Mouse (Mus musculus): ENCODE results near the gene Chchd6. TPM values are rescaled to one million over a fixed set of nuclear protein-coding genes. Genes with fewer than 3 reads are reported as not detected.
A peak's percentile ranks its signal among the peaks of the same experiment; 100 is the strongest.

Gene Chchd6
- polyA plus RNA-seq, 1 experiment from 2014 or later, result 145 TPM

- Histone ChIP-seq H3K4me3 (no peak overlapping the region), H3K27me3 (no peaks in the 10 kb centered on the region), H3K4me2 (replicated peaks) (no peak overlapping the region), H3K27ac (replicated peaks) (no peak overlapping the region), H3K9ac (replicated peaks) (no peak overlapping the region), H3K9me3 (no peaks in the 10 kb centered on the region), H3K36me3 (no peaks in the 10 kb centered on the region), H3K4me1 (no peaks in the 10 kb centered on the region)
- WGBS, result 88% methylated on average over 4 of the region's 4 CpGs
- ATAC-seq (replicated peaks), result no peak
Observed at GRCm38 (mm10) chr6:89492368-89492767, 103.1 kb downstream of the Chchd6 start.

GRCm38 (mm10) chr6:89490369-89490768 is 105.1 kb downstream of the Chchd6 start:
- 0 out of 2 replicates have a peak, but pooled peaks cover 2% of the 10 kb centered on the region for H3K4me1 ChIP-seq
- no peak overlapping the region for H3K4me2 ChIP-seq (replicated peaks)
- no peak overlapping the region for H3K27ac ChIP-seq (replicated peaks)
- no peak for ATAC-seq (replicated peaks)
- no peaks in the 10 kb centered on the region for H3K9me3 ChIP-seq
- H3K9ac ChIP-seq (replicated peaks), result no peak overlapping the region
- H3K4me3 ChIP-seq, result no peak overlapping the region
- H3K36me3 ChIP-seq, result no peaks in the 10 kb centered on the region
- no peaks in the 10 kb centered on the region for H3K27me3 ChIP-seq
- WGBS, result 94% methylated on average over 3 of the region's 3 CpGs

- Histone ChIP-seq H3K4me3 (no peak overlapping the region), H3K9me3 (no peaks in the 10 kb centered on the region), H3K27ac (replicated peaks) (no peak overlapping the region), H3K4me1 (0 out of 2 replicates have a peak, but pooled peaks cover 2% of the 10 kb centered on the region), H3K27me3 (no peaks in the 10 kb centered on the region), H3K9ac (replicated peaks) (no peak overlapping the region), H3K36me3 (no peaks in the 10 kb centered on the region), H3K4me2 (replicated peaks) (no peak overlapping the region)
- 98% methylated on average over 1 of the region's 1 CpGs for WGBS
- no peak for ATAC-seq (replicated peaks)
Observed at GRCm38 (mm10) chr6:89489533-89489932, 105.9 kb downstream of the Chchd6 start.

GRCm38 (mm10) chr6:89486055-89486454 is 109.4 kb downstream of the Chchd6 start:
- H3K27ac ChIP-seq (replicated peaks), result peak overlapping the region; percentile 10; the same call in 1 of the 2 replicates
- no peak for ATAC-seq (replicated peaks)

GRCm38 (mm10) chr6:89481192-89481591 is 114.3 kb downstream of the Chchd6 start:
- Histone ChIP-seq H3K4me2 (replicated peaks) (no peak overlapping the region), H3K36me3 (no peaks in the 10 kb centered on the region), H3K9me3 (no peaks in the 10 kb centered on the region), H3K27me3 (no peaks in the 10 kb centered on the region), H3K4me3 (no peak overlapping the region), H3K4me1 (0 out of 2 replicates have a peak, but pooled peaks cover 2% of the 10 kb centered on the region), H3K9ac (replicated peaks) (no peak overlapping the region), H3K27ac (replicated peaks) (no peak overlapping the region)
- WGBS, result 90% methylated on average over 4 of the region's 4 CpGs
- ATAC-seq (replicated peaks), result no peak

More at GRCm38 (mm10) chr6:89486055-89486454, 109.4 kb downstream of the Chchd6 start:
- H3K27me3 ChIP-seq, result no peaks in the 10 kb centered on the region
- H3K4me1 ChIP-seq, result 0 out of 2 replicates have a peak, but pooled peaks cover 2% of the 10 kb centered on the region
- no peak overlapping the region for H3K9ac ChIP-seq (replicated peaks)
- no peak overlapping the region for H3K4me3 ChIP-seq
- H3K9me3 ChIP-seq, result no peaks in the 10 kb centered on the region
- H3K36me3 ChIP-seq, result no peaks in the 10 kb centered on the region
- no peak overlapping the region for H3K4me2 ChIP-seq (replicated peaks)
- 47% methylated on average over 4 of the region's 4 CpGs for WGBS

- no peak overlapping the region for H3K27ac ChIP-seq (replicated peaks)
- H3K36me3 ChIP-seq, result no peaks in the 10 kb centered on the region
- ATAC-seq (replicated peaks), result no peak
- no peaks in the 10 kb centered on the region for H3K27me3 ChIP-seq
- H3K9me3 ChIP-seq, result no peaks in the 10 kb centered on the region
- no peak overlapping the region for H3K9ac ChIP-seq (replicated peaks)
- H3K4me2 ChIP-seq (replicated peaks), result no peak overlapping the region
- H3K4me3 ChIP-seq, result no peak overlapping the region
- H3K4me1 ChIP-seq, result peaks cover 15% of the 10 kb centered on the region
Observed at GRCm38 (mm10) chr6:89467908-89468307, 127.5 kb downstream of the Chchd6 start.

- WGBS, result 68% methylated on average over 9 of the region's 9 CpGs
Observed at GRCm38 (mm10) chr6:89467290-89467689, 128.2 kb downstream of the Chchd6 start.

GRCm38 (mm10) chr6:89466875-89467274 is 128.6 kb downstream of the Chchd6 start:
- 43% methylated on average over 3 of the region's 3 CpGs for WGBS
- Histone ChIP-seq H3K9ac (replicated peaks) (no peak overlapping the region), H3K27ac (replicated peaks) (no peak overlapping the region), H3K4me3 (no peak overlapping the region), H3K9me3 (no peaks in the 10 kb centered on the region), H3K4me1 (peaks cover 15% of the 10 kb centered on the region), H3K36me3 (no peaks in the 10 kb centered on the region), H3K4me2 (replicated peaks) (no peak overlapping the region), H3K27me3 (no peaks in the 10 kb centered on the region)
- ATAC-seq (replicated peaks), result no peak

More at GRCm38 (mm10) chr6:89467290-89467689, 128.2 kb downstream of the Chchd6 start:
- H3K4me2 ChIP-seq (replicated peaks), result no peak overlapping the region
- no peak overlapping the region for H3K9ac ChIP-seq (replicated peaks)
- H3K4me1 ChIP-seq, result peaks cover 15% of the 10 kb centered on the region
- no peak overlapping the region for H3K4me3 ChIP-seq
- H3K27ac ChIP-seq (replicated peaks), result no peak overlapping the region
- ATAC-seq (replicated peaks), result no peak
- no peaks in the 10 kb centered on the region for H3K36me3 ChIP-seq
- no peaks in the 10 kb centered on the region for H3K9me3 ChIP-seq
- H3K27me3 ChIP-seq, result no peaks in the 10 kb centered on the region

GRCm38 (mm10) chr6:89466053-89466708 is 129.3 kb downstream of the Chchd6 start:
- no peak overlapping the region for H3K9ac ChIP-seq (replicated peaks)
- H3K36me3 ChIP-seq, result no peaks in the 10 kb centered on the region
- H3K4me1 ChIP-seq, result peaks cover 15% of the 10 kb centered on the region
- ATAC-seq (replicated peaks), result 0 out of 2 replicates have a peak, but pooled peaks have one; percentile 42
- H3K4me2 ChIP-seq (replicated peaks), result no peak overlapping the region
- H3K4me3 ChIP-seq, result no peak overlapping the region
- WGBS, result 60% methylated on average over 12 of the region's 12 CpGs
- no peaks in the 10 kb centered on the region for H3K27me3 ChIP-seq
- no peaks in the 10 kb centered on the region for H3K9me3 ChIP-seq
- H3K27ac ChIP-seq (replicated peaks), result peak overlapping the region; percentile 60; the same call in 1 of the 2 replicates

GRCm38 (mm10) chr6:89462223-89462760 is 133.2 kb downstream of the Chchd6 start:
- Histone ChIP-seq H3K27me3 (no peaks in the 10 kb centered on the region), H3K4me3 (no peak overlapping the region), H3K27ac (replicated peaks) (no peak overlapping the region), H3K4me2 (replicated peaks) (no peak overlapping the region), H3K9ac (replicated peaks) (no peak overlapping the region), H3K9me3 (no peaks in the 10 kb centered on the region), H3K36me3 (no peaks in the 10 kb centered on the region), H3K4me1 (peaks cover 14% of the 10 kb centered on the region)
- WGBS, result 57% methylated on average over 2 of the region's 2 CpGs
- no peak for ATAC-seq (replicated peaks)

GRCm38 (mm10) chr6:89461250-89462222 is 133.9 kb downstream of the Chchd6 start:
- peaks cover 7% of the 10 kb centered on the region for H3K4me1 ChIP-seq
- no peaks in the 10 kb centered on the region for H3K27me3 ChIP-seq
- no peak overlapping the region for H3K27ac ChIP-seq (replicated peaks)
- no peak for ATAC-seq (replicated peaks)
- no peak overlapping the region for H3K4me3 ChIP-seq
- no peaks in the 10 kb centered on the region for H3K9me3 ChIP-seq
- WGBS, result 83% methylated on average over 9 of the region's 9 CpGs
- no peak overlapping the region for H3K9ac ChIP-seq (replicated peaks)
- no peaks in the 10 kb centered on the region for H3K36me3 ChIP-seq
- H3K4me2 ChIP-seq (replicated peaks), result no peak overlapping the region

- Histone ChIP-seq H3K4me1 (no peaks in the 10 kb centered on the region), H3K36me3 (no peaks in the 10 kb centered on the region), H3K9me3 (no peaks in the 10 kb centered on the region), H3K27ac (replicated peaks) (no peak overlapping the region), H3K9ac (replicated peaks) (no peak overlapping the region), H3K27me3 (no peaks in the 10 kb centered on the region), H3K4me3 (no peak overlapping the region), H3K4me2 (replicated peaks) (no peak overlapping the region)
- no peak for ATAC-seq (replicated peaks)
- WGBS, result 72% methylated on average over 3 of the region's 3 CpGs
Observed at GRCm38 (mm10) chr6:89459634-89460033, 135.8 kb downstream of the Chchd6 start.

All from forebrain, embryonic 15.5 days (tissue).